Mouse (Mus musculus) heart, postnatal 14 days (tissue): Measurements from ENCODE around the gene Olfr97. TPM values are rescaled to one million over a fixed set of nuclear protein-coding genes. Genes with fewer than 3 reads are reported as not detected.
"Not testable (repeated sequence)": the region's sequence is repeated elsewhere in the genome, so short reads cannot be mapped to it uniquely, and the experiment has no call there.

Experiments
- DNase-seq, 2 experiments: peaks; one replicate each; pipeline ENCODE4 v3.0.0; 2021 to 2022
- intact Hi-C: fragments of 180-260 bp; cut with DNase I; formaldehyde crosslinking; loops from one replicate; pipeline ENCODE4 v1.15.1; 2025
- long read RNA-seq, 2 experiments: library from polyadenylated mRNA; stranded (forward); transcript quantifications; one replicate each; pipeline ENCODE4 v2.0.0; 2021
- total RNA-seq, 2 experiments: library from RNA; stranded (reverse); gene quantifications; 2 replicates each; pipeline ENCODE4 v1.2.3; 2021

The Olfr97 gene
- total RNA-seq = not detected
- long read RNA-seq, experiment 1 = 0 reads
- long read RNA-seq, experiment 2 = 0 reads

DNA sequence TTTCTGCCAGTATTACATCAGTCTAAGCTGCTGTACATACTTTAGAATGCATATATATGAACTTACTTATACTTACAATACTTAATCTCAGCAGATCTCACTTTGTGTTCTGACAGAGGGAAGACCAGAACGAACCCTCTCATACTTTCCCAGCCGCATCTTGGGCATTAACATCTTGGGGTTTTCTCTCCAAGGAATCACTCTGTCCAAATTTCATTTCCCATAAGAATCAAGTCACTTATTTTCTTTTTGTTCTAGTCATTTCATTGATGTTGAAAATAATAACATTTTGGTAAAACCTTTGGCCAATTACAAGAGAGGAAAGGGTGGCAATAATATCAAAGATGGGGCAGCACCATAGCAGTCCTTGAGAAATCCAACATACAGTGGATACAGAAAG, at the start of gene Olfr97:
Gene Olfr97 (minus strand): TSS at position 101 of the 400 bp plus-strand sequence.
- DNase-seq, intact Hi-C loops: not testable (repeated sequence)

DNA sequence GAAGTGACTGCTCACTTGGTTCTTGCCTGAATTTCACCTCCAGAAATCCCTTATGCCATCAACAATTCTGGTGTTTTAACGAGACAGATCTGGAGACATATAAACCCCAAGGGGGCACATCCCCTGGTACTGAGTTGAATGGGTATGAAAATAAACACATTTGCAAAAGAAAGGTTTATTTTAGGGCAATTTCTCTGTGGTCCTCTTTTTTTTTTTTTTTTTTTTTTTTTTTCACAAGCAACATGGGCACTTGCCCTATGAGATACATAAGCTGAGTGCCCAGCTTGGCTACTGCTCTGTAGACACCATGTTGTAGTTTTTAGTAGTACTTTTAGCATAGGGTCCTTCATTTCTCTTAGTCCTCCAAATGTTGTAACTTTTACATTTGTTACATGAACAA, 46.2 kb upstream of the Olfr97 start, which contains the start of gene Olfr99:
Gene Olfr99 (minus strand): TSS at position 101 of the 400 bp plus-strand sequence.
- intact Hi-C loops = no loop called here
- no peak for DNase-seq

- intact Hi-C loops = no loop called here
- DNase-seq = no peak
These were observed 43.2 kb upstream of the Olfr97 start for GRCm38 (mm10) chr17:37280331-37280730.

GRCm38 (mm10) chr17:37276573-37276972, 39.4 kb upstream of the Olfr97 start:
- intact Hi-C loops = no loop called here
- no peak for DNase-seq

DNA sequence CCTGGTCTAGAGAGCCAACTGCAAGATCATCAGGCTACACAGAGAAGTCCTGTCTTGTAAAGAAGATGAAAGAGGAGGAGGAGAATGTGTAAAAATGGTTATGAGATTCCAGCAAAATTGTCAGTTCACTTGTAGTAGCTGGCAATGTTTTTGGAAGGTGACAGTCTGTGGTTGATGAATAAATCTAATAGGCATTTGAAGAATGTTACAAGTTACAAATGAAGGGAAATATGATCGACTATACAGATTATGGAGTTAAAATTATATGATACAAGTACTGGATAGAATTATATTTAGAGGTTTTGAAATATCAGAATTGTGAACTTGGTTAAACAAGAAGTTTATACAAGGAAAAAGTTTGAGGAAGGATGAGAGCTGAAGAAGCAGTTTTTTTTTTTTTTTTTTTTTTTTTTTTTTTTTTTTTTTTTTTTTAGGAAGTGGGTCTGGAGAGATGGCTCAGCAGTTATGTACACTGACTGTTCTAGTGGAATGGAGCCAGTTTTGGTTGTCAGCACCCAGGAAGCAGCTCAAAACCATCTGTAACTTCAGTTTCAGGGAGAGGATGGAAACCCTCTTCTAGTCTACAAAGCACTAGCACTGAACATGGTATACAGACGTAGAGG, 38.6 kb upstream of the Olfr97 start:
- DNase-seq = no peak
- intact Hi-C loops = no loop called here

- intact Hi-C loops = no loop called here
- DNase-seq = peak; percentile 36 to 47
These were observed 33.6 kb upstream of the Olfr97 start for GRCm38 (mm10) chr17:37270702-37271092.

DNA sequence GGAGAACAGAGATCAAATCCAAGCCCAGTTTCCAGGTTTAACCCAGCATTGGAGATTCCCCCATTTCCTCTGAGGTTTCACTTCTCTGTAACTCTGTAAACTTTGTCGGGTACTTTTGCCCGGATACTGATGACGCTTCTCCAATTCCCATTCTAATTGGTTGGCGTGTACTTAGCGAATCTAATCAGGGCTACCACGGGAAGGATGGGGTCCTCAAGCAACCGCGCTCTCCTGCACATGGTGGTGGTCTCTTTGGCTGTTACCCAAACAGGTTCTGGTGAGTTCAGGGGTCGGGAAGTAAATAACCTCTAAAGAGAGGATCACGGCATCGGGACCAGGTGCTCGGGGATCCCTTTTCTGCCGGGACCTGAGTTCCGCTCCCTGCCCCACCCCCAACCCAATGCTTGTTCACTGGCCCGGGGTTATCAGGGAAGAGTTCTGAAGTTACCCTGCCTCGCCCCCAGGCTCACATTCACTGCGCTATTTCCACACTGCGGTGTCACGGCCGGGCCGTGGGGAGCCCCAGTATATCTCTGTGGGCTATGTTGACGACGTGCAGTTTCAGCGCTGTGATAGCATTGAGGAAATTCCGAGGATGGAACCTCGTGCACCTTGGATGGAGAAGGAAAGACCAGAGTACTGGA, 33.0 kb upstream of the Olfr97 start, which contains the start of gene H2-M3:
Gene H2-M3 (plus strand): TSS at position 163 of the 644 bp plus-strand sequence.
- intact Hi-C loops = no loop called here
- peak; percentile 86 to 93 for DNase-seq

- intact Hi-C loops = no loop called here
- no peak for DNase-seq
These were observed 26.5 kb upstream of the Olfr97 start, which contains the start of gene Olfr98 for GRCm38 (mm10) chr17:37263626-37264025. Gene Olfr98, minus strand, starts transcription at chr17:37263749.

DNA sequence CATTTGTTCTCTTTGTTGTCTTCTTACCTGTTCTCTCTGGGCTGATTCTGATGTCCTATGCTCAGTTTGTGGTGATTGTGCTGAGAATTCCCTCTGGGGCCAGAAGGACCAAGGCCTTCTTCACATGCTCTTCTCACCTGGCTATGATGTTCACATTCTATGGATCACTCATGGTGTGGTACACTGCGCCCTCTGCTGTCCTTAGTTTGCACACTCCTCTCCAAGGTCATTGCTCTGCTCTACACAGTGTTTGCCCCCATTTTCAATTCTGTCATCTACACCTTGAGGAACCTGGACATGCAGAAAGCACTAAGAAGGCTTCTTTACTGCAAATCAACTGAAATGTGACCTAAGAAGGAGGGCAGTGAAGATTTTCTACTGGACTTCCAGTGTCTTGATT, 13.4 kb upstream of the Olfr97 start:
- no peak for DNase-seq
- intact Hi-C loops = no loop called here

DNA sequence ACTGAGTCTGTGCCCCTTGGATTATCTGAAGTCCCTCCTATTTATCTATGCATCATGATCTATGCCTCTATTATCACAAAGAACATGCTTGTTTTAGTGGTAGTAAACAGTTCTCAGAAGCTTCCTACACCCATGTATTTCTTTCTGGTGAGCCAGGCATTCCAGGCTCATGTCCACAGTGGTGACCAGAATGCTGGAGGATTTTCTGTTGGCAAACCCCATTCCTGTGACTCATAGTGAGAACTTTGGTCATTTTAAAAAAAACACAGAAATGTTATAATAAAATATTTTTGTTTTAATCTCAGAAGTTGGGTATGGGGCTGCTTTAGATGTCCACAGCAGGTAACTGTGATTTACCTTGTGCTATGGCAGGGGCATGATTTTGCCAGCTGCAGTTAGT, 12.3 kb upstream of the Olfr97 start:
- intact Hi-C loops = no loop called here
- DNase-seq = no peak

DNA sequence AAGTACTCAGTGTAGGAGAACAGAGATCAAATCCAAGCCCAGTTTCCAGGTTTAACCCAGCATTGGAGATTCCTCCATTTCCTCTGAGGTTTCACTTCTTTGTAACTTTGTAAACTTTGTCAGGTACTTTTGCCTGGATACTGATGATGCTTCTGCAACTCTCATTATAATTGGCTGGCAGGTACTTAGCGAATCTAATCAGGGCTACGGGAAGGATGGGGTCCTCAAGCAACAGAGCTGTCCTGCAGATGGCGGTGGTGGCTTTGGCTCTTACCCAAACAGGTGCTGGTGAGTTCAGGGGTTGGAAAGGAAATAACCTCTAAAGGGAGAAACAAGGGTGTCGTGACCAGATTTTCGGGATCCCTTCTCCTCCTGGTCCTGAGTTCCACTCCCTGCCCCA, 9.6 kb upstream of the Olfr97 start:
- intact Hi-C loops = no loop called here
- peak; percentile 2 to 29 for DNase-seq

DNA sequence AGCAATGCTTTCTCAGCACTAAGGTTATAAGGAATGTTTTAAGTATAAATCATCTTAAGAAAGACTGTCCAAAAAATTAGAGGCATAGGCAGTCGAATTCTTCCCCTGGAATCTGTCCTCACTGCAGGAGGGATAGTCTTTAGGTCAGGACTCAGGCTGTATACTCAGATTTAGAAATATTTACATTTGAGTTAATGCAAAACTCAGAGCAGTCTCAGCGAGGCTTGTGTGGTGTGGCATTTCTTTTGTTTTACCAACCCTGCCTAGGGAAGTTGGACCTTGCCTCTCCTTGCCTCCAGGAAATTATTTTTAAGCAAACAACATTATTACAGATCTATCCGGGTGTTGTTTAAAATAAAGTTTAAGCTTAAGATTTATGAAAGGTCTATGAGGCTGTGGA, 5.1 kb upstream of the Olfr97 start:
- no peak for DNase-seq
- intact Hi-C loops = no loop called here

- no peak for DNase-seq
- intact Hi-C loops = no loop called here
These were observed 15.3 kb downstream of the Olfr97 start for GRCm38 (mm10) chr17:37221879-37222278.

DNA sequence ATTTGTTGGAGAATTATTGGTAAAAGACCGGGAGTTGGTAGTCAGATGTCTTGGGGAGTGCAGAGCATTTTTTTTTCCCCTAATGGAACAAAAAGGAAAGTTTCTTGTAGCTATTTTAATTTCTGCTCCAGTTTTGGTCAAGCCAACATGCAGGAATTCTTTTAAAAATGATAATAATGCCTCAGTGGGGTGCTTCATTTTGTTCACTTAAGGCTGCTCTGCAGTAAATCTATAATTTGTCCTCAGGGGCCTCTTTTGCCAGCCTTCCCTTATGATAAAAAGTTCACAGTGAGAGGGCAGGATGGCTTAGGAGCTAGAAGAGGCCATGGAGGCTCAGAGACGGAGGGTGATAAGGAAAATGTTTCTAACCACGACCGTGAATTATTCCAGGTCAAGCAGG, 17.3 kb downstream of the Olfr97 start, which contains the start of gene Olfr96:
Gene Olfr96 (plus strand): TSS at position 301 of the 400 bp plus-strand sequence.
- intact Hi-C loops = no loop called here
- DNase-seq = no peak

- DNase-seq = no peak
- intact Hi-C loops = no loop called here
These were observed 18.6 kb downstream of the Olfr97 start for GRCm38 (mm10) chr17:37218486-37218885.

- DNase-seq = no peak
- intact Hi-C loops = no loop called here
These were observed 24.1 kb downstream of the Olfr97 start, which contains the start of gene Olfr95 for GRCm38 (mm10) chr17:37213018-37213417. Gene Olfr95, minus strand, starts transcription at chr17:37213118.

GRCm38 (mm10) chr17:37210884-37211768, 26.0 kb downstream of the Olfr97 start:
- DNase-seq = no peak
- intact Hi-C loops = no loop called here

GRCm38 (mm10) chr17:37203917-37204236, 33.3 kb downstream of the Olfr97 start:
- DNase-seq = no peak
- intact Hi-C loops = loop anchor here (1.0 to 5.0 kb wide), 2 partner anchors 121 to 312 kb away; partner anchors contain the start of gene Trim40

DNA sequence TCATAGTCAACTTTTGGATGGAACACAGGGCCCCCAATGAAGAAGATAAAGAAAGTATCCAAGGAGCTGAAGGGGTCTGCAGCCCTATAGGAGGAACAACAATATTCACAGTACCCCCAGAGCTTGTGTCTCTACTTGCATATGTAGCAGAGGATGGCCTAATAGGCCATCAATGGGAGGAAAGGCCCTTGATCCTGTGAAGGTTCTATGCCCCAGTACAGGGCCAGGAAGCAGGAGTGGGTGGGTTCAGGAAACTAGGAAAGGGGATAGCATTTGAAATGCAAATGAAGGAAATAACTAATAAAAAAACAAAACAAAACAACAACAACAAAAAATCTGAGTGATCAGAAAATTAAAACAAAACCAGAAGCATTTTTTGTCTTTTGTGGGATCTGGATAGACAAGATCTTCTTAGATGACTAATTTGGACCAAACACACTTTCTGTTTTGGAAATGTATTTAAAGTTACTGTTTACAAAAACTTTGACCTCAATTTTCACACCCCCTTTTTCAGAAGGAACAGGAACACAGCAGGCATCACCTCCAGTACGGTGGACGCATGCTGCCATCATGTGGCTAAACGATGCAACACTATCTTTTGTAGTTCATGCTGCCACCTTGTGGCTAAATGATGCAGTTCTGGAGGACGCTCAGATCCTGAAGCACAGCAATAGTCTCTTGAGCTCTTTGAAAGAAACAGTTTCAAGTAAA, 33.8 kb downstream of the Olfr97 start:
- peak; percentile 75 to 84 for DNase-seq
- intact Hi-C loops = loop anchor here (1.0 to 5.0 kb wide), 2 partner anchors 120 to 311 kb away; partner anchors contain the start of gene Trim40

GRCm38 (mm10) chr17:37200894-37201293, 36.2 kb downstream of the Olfr97 start, which contains the start of gene Olfr94:
Gene Olfr94, minus strand, starts transcription at chr17:37200994.
- no peak for DNase-seq
- intact Hi-C loops = loop anchor here (5.0 kb wide), 1 partner anchor 309 kb away; the partner anchor contains the start of gene Trim40
